Mouse (Mus musculus) erythroblast, embryonic 14.5 days (primary cell): ENCODE measurements around the gene Usp24.

ENCODE experiments used
- GATA1 ChIP-seq: IDR thresholded peaks from 2 replicates; pipeline ENCODE4 v1.6.1; 2012; ENCODE audit warnings: low read length, inconsistent platforms, mixed read lengths
- TAL1 ChIP-seq: IDR thresholded peaks from 3 replicates; pipeline ENCODE4 v1.6.1; 2012; ENCODE audit warnings: low read length, inconsistent platforms, mixed read lengths

GRCm38 (mm10) chr4:106333071-106333470 lies 17.1 kb downstream of the Usp24 start:
- TF ChIP-seq GATA1, result no peak
- no peak for TF ChIP-seq TAL1
